Mouse (Mus musculus) small intestine, adult 2 months (tissue): ENCODE measurements around the gene Dppa5a.

ENCODE experiments used
- CTCF ChIP-seq: fragments of 200-500 bp; IDR thresholded peaks from 2 replicates; pipeline ENCODE4 v1.5.1; 2012; ENCODE audit warnings: low read depth, mild to moderate bottlenecking, control low read depth, inconsistent platforms, low read length, moderate library complexity, mixed read lengths; ENCODE audit not compliant: insufficient replicate concordance, insufficient read length; ENCODE audit errors: extremely low read depth
- POLR2A ChIP-seq: fragments of 200-500 bp; IDR thresholded peaks from 2 replicates; pipeline ENCODE4 v1.6.1; 2012; ENCODE audit warnings: low read depth, mild to moderate bottlenecking, control low read depth, inconsistent platforms, low read length, moderate library complexity

DNA sequence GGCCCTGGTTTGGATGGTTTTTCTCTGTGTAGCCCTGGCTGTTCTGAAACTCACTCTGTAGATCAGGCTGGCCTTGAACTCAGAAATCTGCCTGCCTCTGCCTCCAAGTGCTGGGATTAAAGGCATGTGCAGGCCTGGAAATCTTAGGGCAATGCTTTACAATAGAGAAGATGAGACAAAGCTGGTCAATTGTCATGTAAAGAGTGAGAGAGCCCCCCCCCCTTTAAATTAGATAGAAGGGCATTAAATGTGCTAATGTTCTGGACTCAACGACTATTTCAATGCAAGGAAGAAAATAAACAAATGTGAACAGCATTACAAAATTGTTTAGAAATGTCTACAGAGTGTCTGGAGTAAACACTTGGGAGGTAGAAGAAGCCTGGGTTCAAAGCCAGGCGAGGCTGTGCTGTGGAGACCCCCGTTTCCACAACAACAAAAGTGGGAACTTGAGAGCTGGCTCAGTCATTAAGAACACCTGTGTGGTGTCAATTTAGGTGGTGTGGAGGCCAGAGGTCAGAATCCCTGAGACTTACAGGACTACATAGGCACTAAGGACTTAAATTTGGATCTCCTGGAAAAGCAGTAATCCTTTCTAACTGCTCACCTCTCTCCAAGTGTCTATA is 805 bp upstream of the Dppa5a start:
- TF ChIP-seq CTCF (no peak), POLR2A (no peak)
